Mouse (Mus musculus) ES-E14 (cell line): ENCODE results near the gene Ehbp1. TPM values are rescaled to one million over a fixed set of nuclear protein-coding genes. Genes with fewer than 3 reads are reported as not detected.

Source experiments
- DNase-seq: peaks from one replicate; pipeline ENCODE4 v3.0.0-alpha.2; 2013; ENCODE audit warnings: low read depth, low spot score
- H3K27ac ChIP-seq: 2 replicates; pipeline ENCODE4 v1.5.1; 2012; ENCODE audit warnings: low read depth, mild to moderate bottlenecking, low read length, moderate library complexity, mixed read lengths; ENCODE audit not compliant: poor library complexity, insufficient read depth, severe bottlenecking
- H3K36me3 ChIP-seq: 2 replicates; pipeline ENCODE4 v1.6.1; 2012; ENCODE audit warnings: mild to moderate bottlenecking, low read length, moderate library complexity, mixed read lengths; ENCODE audit not compliant: control insufficient read depth, poor library complexity, insufficient read depth, severe bottlenecking
- H3K4me1 ChIP-seq, 2 experiments: fragments of 150-350 bp in 1 of 2; sonication (generic) in 1 of 2; 2 replicates each; pipeline ENCODE4 v1.6.1; 2012; ENCODE audit warnings: low read length in 2 of 2, mild to moderate bottlenecking in 1 of 2, mixed read lengths in 1 of 2; ENCODE audit not compliant: control insufficient read depth in 2 of 2, insufficient read depth in 2 of 2, poor library complexity in 1 of 2
- H3K4me3 ChIP-seq, 2 experiments: fragments of 150-350 bp in 1 of 2; sonication (generic) in 1 of 2; 2 replicates each; pipeline ENCODE4 v1.5.1; 2012; ENCODE audit warnings: low read length in 2 of 2, low read depth in 1 of 2, mild to moderate bottlenecking in 1 of 2, mixed read lengths in 1 of 2; ENCODE audit not compliant: insufficient read depth in 1 of 2, poor library complexity in 1 of 2, severe bottlenecking in 1 of 2
- H3K9ac ChIP-seq: 2 replicates; pipeline ENCODE4 v1.6.1; 2012; ENCODE audit warnings: low read depth, mild to moderate bottlenecking, low read length, mixed read lengths; ENCODE audit not compliant: poor library complexity, insufficient read depth, severe bottlenecking
- H3K9me3 ChIP-seq: fragments of 150-350 bp; sonication (generic); 2 replicates; pipeline ENCODE4 v1.6.1; 2012; ENCODE audit warnings: low read depth, mild to moderate bottlenecking, low read length; ENCODE audit not compliant: control insufficient read depth, insufficient read depth
- CHD2 ChIP-seq: IDR thresholded peaks from 2 replicates; pipeline ENCODE4 v1.6.1; 2014; ENCODE audit warnings: mild to moderate bottlenecking, low read depth, low read length, inconsistent platforms
- HCFC1 ChIP-seq: IDR thresholded peaks from 2 replicates; pipeline ENCODE4 v1.6.1; 2012; ENCODE audit warnings: low read length, inconsistent platforms, borderline replicate concordance; ENCODE audit not compliant: insufficient read depth
- MAFK ChIP-seq: IDR thresholded peaks from 2 replicates; pipeline ENCODE4 v1.6.1; 2014; ENCODE audit warnings: mild to moderate bottlenecking, low read depth, low read length, inconsistent platforms; ENCODE audit not compliant: insufficient read depth
- ZC3H11A ChIP-seq: IDR thresholded peaks from 2 replicates; pipeline ENCODE4 v1.6.1; 2012; ENCODE audit warnings: low read depth, mild to moderate bottlenecking, inconsistent platforms, low read length, borderline replicate concordance
- ZNF384 ChIP-seq: IDR thresholded peaks from 2 replicates; pipeline ENCODE4 v1.6.1; 2012; ENCODE audit warnings: low read depth, low read length, inconsistent platforms
- in situ Hi-C, 2 experiments: fragments of 600-800 bp; cut with MboI; formaldehyde crosslinking; loops; one replicate each; pipeline ENCODE4 v1.15.1; 2025; ENCODE audit warnings: low sequenced_read_pairs in 2 of 2, inconsistent platforms in 1 of 2; ENCODE audit not compliant: unreplicated experiment in 2 of 2
- total RNA-seq: library from RNA; depleted of rRNA; stranded (reverse); fragments of 300-350 nt; gene quantifications from 2 replicates; pipeline ENCODE4 v1.2.3, GENCODE M21; 2012

Gene Ehbp1
- total RNA-seq, 1 experiment, result 10.9 TPM

DNA sequence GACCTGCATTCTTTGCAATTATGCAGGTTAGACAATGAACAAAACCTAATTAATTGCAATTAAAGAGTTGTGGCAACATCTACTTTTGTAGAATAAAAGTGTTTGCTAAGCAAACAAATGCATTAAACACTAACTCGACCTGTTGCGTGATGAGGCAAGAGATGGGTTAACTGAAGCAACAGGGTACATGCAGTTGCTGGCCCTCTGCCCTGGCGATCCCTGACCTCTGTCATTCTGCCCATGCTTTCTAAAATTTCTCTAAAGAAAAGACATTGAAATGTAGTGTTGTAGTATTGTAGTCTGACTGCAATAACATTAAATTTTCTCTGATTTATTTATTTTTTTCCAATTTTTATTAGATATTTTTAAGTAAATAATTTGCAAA, 31.2 kb upstream of the Ehbp1 start:
- Histone ChIP-seq H3K4me3 (no peak overlapping the region), H3K4me1 (no peaks in the 10 kb centered on the region), H3K36me3 (no peaks in the 10 kb centered on the region), H3K9me3 (no peaks in the 10 kb centered on the region), H3K9ac (no peak overlapping the region), H3K27ac (no peak overlapping the region)
- no peak for TF ChIP-seq HCFC1
- TF ChIP-seq ZNF384, result no peak
- TF ChIP-seq CHD2, result no peak
- TF ChIP-seq MAFK, result no peak
- TF ChIP-seq ZC3H11A, result no peak
- in situ Hi-C loops, result no loop called here
- no peak for DNase-seq

DNA sequence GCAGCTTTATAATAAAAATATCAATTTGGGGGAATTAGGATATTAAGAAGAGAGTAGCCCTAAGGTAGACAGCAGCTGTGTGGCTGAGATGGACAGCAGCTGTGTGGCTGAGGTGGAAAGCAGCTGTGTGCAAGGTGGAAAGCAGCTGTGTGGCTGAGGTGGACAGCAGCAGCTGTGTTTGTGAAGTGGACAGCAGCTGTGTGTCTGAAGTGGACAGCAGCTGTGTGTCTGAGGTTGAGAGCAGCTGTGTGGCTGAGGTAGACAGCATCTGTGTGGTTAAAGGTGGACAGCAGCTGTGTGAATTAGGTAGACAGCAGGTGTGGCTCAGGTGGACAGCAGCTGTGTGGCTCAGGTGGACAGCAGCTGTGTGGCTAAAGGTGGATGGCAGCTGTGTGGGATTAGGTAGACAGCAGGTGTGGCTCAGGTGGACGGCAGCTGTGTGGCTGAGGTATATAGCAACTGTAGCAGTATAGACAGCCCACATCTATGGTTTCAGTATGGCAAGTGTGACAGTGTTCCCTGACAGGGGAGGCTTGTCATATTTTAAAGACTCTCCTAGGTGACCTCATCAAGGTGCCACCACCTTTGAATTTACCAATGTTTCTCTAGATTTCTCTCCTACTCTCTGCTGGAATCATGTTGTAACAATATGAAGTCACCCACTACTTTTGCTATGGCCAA, 30.7 kb upstream of the Ehbp1 start:
- in situ Hi-C loops, result no loop called here
- Histone ChIP-seq H3K4me1 (no peaks in the 10 kb centered on the region), H3K36me3 (no peaks in the 10 kb centered on the region), H3K9ac (no peak overlapping the region), H3K27ac (no peak overlapping the region), H3K9me3 (no peaks in the 10 kb centered on the region), H3K4me3 (no peak overlapping the region)
- no peak for DNase-seq
- TF ChIP-seq MAFK, result no peak
- TF ChIP-seq CHD2, result no peak
- TF ChIP-seq ZNF384, result no peak
- no peak for TF ChIP-seq HCFC1

DNA sequence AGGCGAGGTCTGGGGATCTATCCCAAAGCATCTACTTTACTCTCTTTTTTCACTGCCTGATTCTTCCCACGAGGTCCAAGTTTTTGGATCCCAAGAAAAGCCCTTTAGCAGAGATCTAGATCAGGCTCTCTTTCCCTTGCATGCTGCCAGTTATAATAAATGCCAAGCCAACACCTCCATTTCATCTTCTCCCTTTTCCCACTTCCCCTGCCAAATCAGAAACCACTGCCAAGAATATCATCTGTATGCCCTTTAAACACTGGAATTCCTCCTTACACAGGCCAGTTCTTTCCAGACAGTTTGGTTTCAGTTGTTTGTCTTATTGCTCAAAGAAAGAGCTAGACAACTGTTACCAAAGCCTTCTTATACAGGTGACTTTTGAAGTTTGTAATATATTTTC, 27.7 kb upstream of the Ehbp1 start:
- no peak for DNase-seq
- H3K4me1 ChIP-seq, result no peaks in the 10 kb centered on the region
- no peak overlapping the region for H3K9ac ChIP-seq
- no peaks in the 10 kb centered on the region for H3K36me3 ChIP-seq
- TF ChIP-seq ZNF384 (no peak), ZC3H11A (no peak), HCFC1 (no peak), CHD2 (no peak)
- no peak overlapping the region for H3K4me3 ChIP-seq
- H3K9me3 ChIP-seq, result no peaks in the 10 kb centered on the region
- H3K27ac ChIP-seq, result no peak overlapping the region
- in situ Hi-C loops, result no loop called here

DNA sequence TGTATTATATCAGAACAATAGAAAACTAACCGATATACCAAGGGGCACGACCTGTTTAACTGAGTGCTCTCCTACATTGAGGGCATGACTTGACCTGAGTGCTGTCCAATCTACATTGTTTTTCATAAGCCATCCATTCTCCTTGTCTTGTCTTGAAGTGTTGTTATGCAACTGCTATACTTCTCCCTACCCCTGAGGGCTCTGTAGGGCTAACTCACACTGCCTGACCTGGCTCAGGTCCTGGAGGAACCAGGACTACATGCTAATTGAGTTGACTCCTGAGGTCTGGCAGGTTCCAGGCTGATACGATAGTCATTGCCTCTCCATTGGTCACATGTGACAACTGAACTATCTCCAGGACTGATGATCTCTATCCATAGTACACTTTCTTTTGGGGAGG, 26.5 kb upstream of the Ehbp1 start:
- in situ Hi-C loops, result no loop called here

DNA sequence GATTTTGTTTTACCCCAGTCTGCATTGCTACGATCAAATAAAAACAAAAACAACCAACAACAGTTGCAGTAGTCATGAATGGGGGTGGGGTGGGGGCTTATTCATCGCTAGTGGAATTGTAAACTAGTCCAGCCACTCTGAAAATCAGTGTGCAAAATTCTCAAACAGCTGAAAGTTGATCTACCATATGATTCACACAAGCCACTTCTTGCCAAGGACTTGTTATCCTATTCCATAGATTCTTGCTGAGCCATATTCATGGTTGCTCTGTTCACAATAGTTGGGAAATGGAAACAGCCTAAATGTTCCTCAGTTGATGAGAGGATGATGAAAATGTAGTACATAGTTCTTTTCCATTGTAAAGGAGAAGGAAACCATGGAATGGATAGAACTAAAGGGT, 24.4 kb upstream of the Ehbp1 start:
- H3K27ac ChIP-seq, result no peak overlapping the region
- H3K4me3 ChIP-seq, result no peak overlapping the region
- in situ Hi-C loops, result no loop called here
- no peak overlapping the region for H3K9ac ChIP-seq
- H3K9me3 ChIP-seq, result no peaks in the 10 kb centered on the region
- H3K4me1 ChIP-seq, result no peaks in the 10 kb centered on the region
- H3K36me3 ChIP-seq, result no peaks in the 10 kb centered on the region
- no peak for TF ChIP-seq ZC3H11A
- DNase-seq, result no peak

More for the DNA sequence above, 26.5 kb upstream of the Ehbp1 start:
- DNase-seq, result no peak
- H3K4me1 ChIP-seq, result no peaks in the 10 kb centered on the region
- H3K27ac ChIP-seq, result no peak overlapping the region
- no peaks in the 10 kb centered on the region for H3K9me3 ChIP-seq
- TF ChIP-seq HCFC1 (no peak), ZC3H11A (no peak), MAFK (no peak), CHD2 (no peak), ZNF384 (no peak)
- H3K4me3 ChIP-seq, result no peak overlapping the region
- H3K36me3 ChIP-seq, result no peaks in the 10 kb centered on the region
- no peak overlapping the region for H3K9ac ChIP-seq
